Mouse (Mus musculus) CH12.LX (cell line): Measurements from ENCODE around the gene Brd3.

Source experiments
- CHD2 ChIP-seq: IDR thresholded peaks from 2 replicates; pipeline ENCODE4 v1.6.1; 2011; ENCODE audit warnings: low read length, improper control_type of control experiment
- CTCF ChIP-seq, 2 experiments: IDR thresholded peaks in 1 of 2; conservative IDR thresholded peaks in 1 of 2; 2 replicates each; pipeline ENCODE4 v1.5.1; 2011 to 2012; ENCODE audit warnings: low read depth in 2 of 2, low read length in 2 of 2, improper control_type of control experiment in 1 of 2, inconsistent platforms in 1 of 2, mild to moderate bottlenecking in 1 of 2, moderate library complexity in 1 of 2
- HCFC1 ChIP-seq: IDR thresholded peaks from 2 replicates; pipeline ENCODE4 v1.6.1; 2012; ENCODE audit warnings: low read depth, mild to moderate bottlenecking, inconsistent platforms, low read length, improper control_type of control experiment
- MAX ChIP-seq: IDR thresholded peaks from 2 replicates; pipeline ENCODE4 v1.6.1; 2011; ENCODE audit warnings: low read length, improper control_type of control experiment
- MAZ ChIP-seq: IDR thresholded peaks from 2 replicates; pipeline ENCODE4 v1.6.1; 2012; ENCODE audit warnings: low read depth, mild to moderate bottlenecking, inconsistent platforms, low read length, improper control_type of control experiment, moderate library complexity
- SIN3A ChIP-seq: IDR thresholded peaks from 2 replicates; pipeline ENCODE4 v1.6.1; 2012; ENCODE audit warnings: low read length, improper control_type of control experiment, inconsistent platforms
- SMC3 ChIP-seq: IDR thresholded peaks from 2 replicates; pipeline ENCODE4 v1.6.1; 2011; ENCODE audit warnings: low read depth, low read length, improper control_type of control experiment
- USF1 ChIP-seq: IDR thresholded peaks from 2 replicates; pipeline ENCODE4 v1.6.1; 2014; ENCODE audit warnings: low read depth, mild to moderate bottlenecking, inconsistent platforms, low read length, improper control_type of control experiment
- ZC3H11A ChIP-seq: IDR thresholded peaks from 2 replicates; pipeline ENCODE4 v1.6.1; 2012; ENCODE audit warnings: low read depth, mild to moderate bottlenecking, inconsistent platforms, low read length, improper control_type of control experiment

DNA sequence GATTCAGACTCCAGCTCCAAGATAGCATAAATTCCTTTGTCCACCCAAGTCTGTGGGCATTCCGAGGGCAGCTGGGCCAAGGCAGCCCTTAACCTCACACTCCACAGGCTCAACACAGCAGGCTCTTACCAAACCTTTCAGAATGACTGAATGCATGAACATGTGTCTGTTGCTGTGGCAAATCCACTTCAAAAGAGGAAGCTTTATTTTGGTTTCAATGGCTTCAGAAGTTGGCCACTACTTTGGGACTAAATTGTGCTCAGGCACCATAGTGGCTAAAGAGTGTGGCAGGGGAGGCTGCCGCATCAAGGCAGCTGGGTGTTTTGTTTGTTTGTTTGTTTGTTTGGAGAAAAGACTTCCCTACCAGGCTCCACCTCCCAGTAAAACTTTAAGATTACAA, 107.4 kb downstream of the Brd3 start:
- TF ChIP-seq USF1 (no peak), CTCF (conservative IDR thresholded peaks at IDR 0.05 in 1 of 2, IDR thresholded peaks at IDR 0.05 in 1 of 2; ENCODE audit: low read depth in 2 of 2, low read length in 2 of 2) (no peak), HCFC1 (no peak), MAX (no peak), ZC3H11A (no peak), MAZ (no peak), CHD2 (no peak), SMC3 (no peak), SIN3A (peak; percentile 34; the same call in 1 of the 2 replicates)
